Mouse (Mus musculus): Measurements from ENCODE around the gene Tbc1d9.

DNA sequence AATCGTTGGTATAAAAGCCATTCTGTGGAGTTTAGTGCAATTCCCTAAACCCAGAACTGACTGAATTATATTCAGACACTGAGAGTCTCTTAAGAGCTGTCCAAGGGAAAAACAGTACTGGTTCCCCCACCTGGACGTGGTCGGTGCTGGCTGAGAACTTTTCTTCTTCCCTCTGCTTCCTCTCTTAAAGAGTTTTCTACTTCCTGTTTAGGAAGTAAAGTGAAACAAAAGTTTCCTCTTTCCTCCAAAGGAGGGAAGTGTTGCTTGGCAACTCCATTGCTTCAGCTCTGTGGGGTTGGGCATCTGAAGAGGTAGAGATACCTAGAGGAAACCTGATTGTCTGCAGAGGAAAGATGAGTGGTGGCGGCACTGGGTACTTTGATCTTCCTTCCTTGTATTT lies 132.2 kb downstream of the Tbc1d9 start:
- TF ChIP-seq GATA1 (IDR thresholded peaks at IDR 0.05; ENCODE audit: borderline replicate concordance, low read length) (no peak), FLI1 (IDR thresholded peaks at IDR 0.05; ENCODE audit: low read length) (no peak)

Data from megakaryocyte, embryonic 14.5 days (primary cell).